Mouse (Mus musculus): ENCODE data around the gene Gm8050. TPM values are rescaled to one million over a fixed set of nuclear protein-coding genes. Genes with fewer than 3 reads are reported as not detected.
"Not testable (repeated sequence)": the region's sequence is repeated elsewhere in the genome, so short reads cannot be mapped to it uniquely, and the experiment has no call there.

Gm8050 gene
- polyA plus RNA-seq (2014; fragmentation: Nextera tagmentation; extraction: Ambion mirVana): not detected in 2 replicates

GRCm38 (mm10) chr14:6720151-6720550 lies at the start of gene Gm8050:
Gene Gm8050, minus strand, starts transcription at chr14:6720251.
- not testable (repeated sequence) for H3K9me3 ChIP-seq (ENCODE audit: control insufficient read depth, low read length); H3K9ac ChIP-seq (ENCODE audit: low read length); H3K27me3 ChIP-seq (ENCODE audit: control insufficient read depth, insufficient read depth, low read length); H3K36me3 ChIP-seq (ENCODE audit: control insufficient read depth, insufficient read depth, low read length); H3K4me1 ChIP-seq (ENCODE audit: control insufficient read depth, insufficient read depth, low read length); H3K27ac ChIP-seq (ENCODE audit: low read depth, low read length); ATAC-seq (ENCODE audit: insufficient read depth, low FRiP score, low TSS enrichment); H3K4me3 ChIP-seq (ENCODE audit: low read depth, low read length); H3K4me2 ChIP-seq (ENCODE audit: low read depth); DNase-seq (ENCODE audit: low spot score)
- WGBS: no CpG with 5 or more reads among the region's 2 CpGs

GRCm38 (mm10) chr14:6757231-6757536 lies 37.1 kb upstream of the Gm8050 start:
- H3K9ac ChIP-seq (ENCODE audit: low read length); H3K4me1 ChIP-seq (ENCODE audit: control insufficient read depth, insufficient read depth, low read length); H3K4me3 ChIP-seq (ENCODE audit: low read depth, low read length); H3K9me3 ChIP-seq (ENCODE audit: control insufficient read depth, low read length); ATAC-seq (ENCODE audit: insufficient read depth, low FRiP score, low TSS enrichment); H3K27ac ChIP-seq (ENCODE audit: low read depth, low read length); H3K4me2 ChIP-seq (ENCODE audit: low read depth); H3K27me3 ChIP-seq (ENCODE audit: control insufficient read depth, insufficient read depth, low read length); H3K36me3 ChIP-seq (ENCODE audit: control insufficient read depth, insufficient read depth, low read length); DNase-seq (ENCODE audit: low spot score): not testable (repeated sequence)
- WGBS: 5% methylated on average over 4 of the region's 13 CpGs

GRCm38 (mm10) chr14:6756384-6757230 lies 36.6 kb upstream of the Gm8050 start:
- peak overlapping the region; percentile 31; the same call in 1 of the 2 replicates for H3K4me2 ChIP-seq (ENCODE audit: low read depth)
- H3K27ac ChIP-seq (ENCODE audit: low read depth, low read length); H3K4me1 ChIP-seq (ENCODE audit: control insufficient read depth, insufficient read depth, low read length); H3K27me3 ChIP-seq (ENCODE audit: control insufficient read depth, insufficient read depth, low read length); H3K36me3 ChIP-seq (ENCODE audit: control insufficient read depth, insufficient read depth, low read length); H3K9me3 ChIP-seq (ENCODE audit: control insufficient read depth, low read length); ATAC-seq (ENCODE audit: insufficient read depth, low FRiP score, low TSS enrichment): not testable (repeated sequence)
- WGBS: 0% methylated on average over 6 of the region's 67 CpGs
- peak overlapping the region; percentile 37 for H3K9ac ChIP-seq (ENCODE audit: low read length)
- DNase-seq (ENCODE audit: low spot score): peak; percentile 13
- peak overlapping the region; percentile 29 for H3K4me3 ChIP-seq (ENCODE audit: low read depth, low read length)

GRCm38 (mm10) chr14:6742232-6742631 lies 22.2 kb upstream of the Gm8050 start, which contains the start of gene Gm3636:
Gene Gm3636, minus strand, starts transcription at chr14:6742332.
- H3K4me3 ChIP-seq (ENCODE audit: low read depth, low read length); H3K4me1 ChIP-seq (ENCODE audit: control insufficient read depth, insufficient read depth, low read length); DNase-seq (ENCODE audit: low spot score); H3K9me3 ChIP-seq (ENCODE audit: control insufficient read depth, low read length); H3K36me3 ChIP-seq (ENCODE audit: control insufficient read depth, insufficient read depth, low read length); H3K27me3 ChIP-seq (ENCODE audit: control insufficient read depth, insufficient read depth, low read length); H3K27ac ChIP-seq (ENCODE audit: low read depth, low read length); ATAC-seq (ENCODE audit: insufficient read depth, low FRiP score, low TSS enrichment); H3K9ac ChIP-seq (ENCODE audit: low read length); H3K4me2 ChIP-seq (ENCODE audit: low read depth): not testable (repeated sequence)
- WGBS: no CpG with 5 or more reads among the region's 2 CpGs

GRCm38 (mm10) chr14:6684070-6684469 lies 36.0 kb downstream of the Gm8050 start, which contains the start of gene Gm10251:
Gene Gm10251, minus strand, starts transcription at chr14:6684170.
- not testable (repeated sequence) for H3K9me3 ChIP-seq (ENCODE audit: control insufficient read depth, low read length); H3K27me3 ChIP-seq (ENCODE audit: control insufficient read depth, insufficient read depth, low read length); ATAC-seq (ENCODE audit: insufficient read depth, low FRiP score, low TSS enrichment); H3K9ac ChIP-seq (ENCODE audit: low read length); H3K4me1 ChIP-seq (ENCODE audit: control insufficient read depth, insufficient read depth, low read length); H3K27ac ChIP-seq (ENCODE audit: low read depth, low read length); H3K36me3 ChIP-seq (ENCODE audit: control insufficient read depth, insufficient read depth, low read length); DNase-seq (ENCODE audit: low spot score); H3K4me3 ChIP-seq (ENCODE audit: low read depth, low read length); H3K4me2 ChIP-seq (ENCODE audit: low read depth)
- WGBS: no CpG with 5 or more reads among the region's 1 CpGs

Other genes with a start within 250 kb of the Gm8050 start
- gene Gm8356, start 183.0 kb downstream of the Gm8050 start, polyA plus RNA-seq (2014; fragmentation: Nextera tagmentation; extraction: Ambion mirVana): not detected in 2 replicates
- 0.14 TPM in 1 of 2 replicates, not detected in the other for gene Gm3629, start 129.6 kb downstream of the Gm8050 start, polyA plus RNA-seq (2014; fragmentation: Nextera tagmentation; extraction: Ambion mirVana)
- not detected in 2 replicates for gene Gm3460, start 97.8 kb downstream of the Gm8050 start, polyA plus RNA-seq (2014; fragmentation: Nextera tagmentation; extraction: Ambion mirVana)
- not detected in 2 replicates for gene Gm10251, start 36.1 kb downstream of the Gm8050 start, polyA plus RNA-seq (2014; fragmentation: Nextera tagmentation; extraction: Ambion mirVana)
- gene Gm3636, start 22.1 kb upstream of the Gm8050 start, polyA plus RNA-seq (2014; fragmentation: Nextera tagmentation; extraction: Ambion mirVana): 6.2 and 7.7 TPM in 2 replicates
- not detected in 2 replicates for gene Gm8362, start 54.2 kb upstream of the Gm8050 start, polyA plus RNA-seq (2014; fragmentation: Nextera tagmentation; extraction: Ambion mirVana)
- not detected in 2 replicates for gene Gm3642, start 120.1 kb upstream of the Gm8050 start, polyA plus RNA-seq (2014; fragmentation: Nextera tagmentation; extraction: Ambion mirVana)
- 1.8 and 2.1 TPM in 2 replicates for gene Gm3667, start 169.7 kb upstream of the Gm8050 start, polyA plus RNA-seq (2014; fragmentation: Nextera tagmentation; extraction: Ambion mirVana)

Measured in neural tube, embryonic 11.5 days (tissue).